Mouse (Mus musculus): ENCODE data around the gene Xrcc1.
"Not testable (repeated sequence)": the region's sequence is repeated elsewhere in the genome, so short reads cannot be mapped to it uniquely, and the experiment has no call there.

Gene Xrcc1

GRCm38 (mm10) chr7:24546068-24546614 lies at the start of gene Xrcc1, which contains the start of gene Pinlyp:
TSS of gene Xrcc1 (plus strand) at chr7:24546289.
TSS of gene Pinlyp (minus strand) at chr7:24546118.
- no peak for DNase-seq (ENCODE audit: extremely low spot score, low read depth, low spot score)

DNA sequence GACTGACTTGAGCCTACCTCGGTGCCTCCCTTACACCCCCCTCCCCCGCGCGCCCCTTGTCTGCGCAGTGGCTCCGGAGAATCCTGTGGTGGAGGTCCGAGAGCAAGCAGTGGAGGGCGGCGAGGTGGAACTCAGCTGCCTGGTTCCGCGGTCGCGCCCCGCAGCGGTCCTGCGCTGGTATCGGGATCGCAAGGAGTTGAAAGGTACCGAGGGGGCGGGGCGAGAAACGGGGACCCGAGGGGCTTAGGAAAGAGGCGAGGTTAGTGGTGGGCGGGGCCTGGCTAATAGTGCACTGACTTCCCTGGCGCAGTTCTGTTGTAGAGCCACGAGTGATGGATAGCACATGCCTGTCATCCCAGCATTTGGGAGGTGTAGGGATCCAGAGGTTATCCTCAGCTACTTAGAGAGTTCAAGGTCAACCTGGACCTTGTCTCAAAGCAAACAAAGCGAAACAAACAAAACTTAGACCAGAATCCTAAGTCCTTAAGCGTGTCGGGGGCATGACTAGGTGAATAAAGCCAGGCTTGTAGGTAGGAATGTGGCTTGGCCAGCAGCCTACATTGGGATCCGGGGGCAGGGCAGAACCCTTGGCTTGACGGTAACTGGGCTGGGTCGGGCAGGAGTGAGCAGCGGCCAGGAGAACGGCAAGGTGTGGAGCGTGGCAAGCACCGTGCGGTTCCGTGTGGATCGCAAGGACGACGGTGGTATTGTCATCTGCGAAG lies 46.1 kb upstream of the Xrcc1 start:
- DNase-seq (ENCODE audit: extremely low spot score, low read depth, low spot score): no peak

DNA sequence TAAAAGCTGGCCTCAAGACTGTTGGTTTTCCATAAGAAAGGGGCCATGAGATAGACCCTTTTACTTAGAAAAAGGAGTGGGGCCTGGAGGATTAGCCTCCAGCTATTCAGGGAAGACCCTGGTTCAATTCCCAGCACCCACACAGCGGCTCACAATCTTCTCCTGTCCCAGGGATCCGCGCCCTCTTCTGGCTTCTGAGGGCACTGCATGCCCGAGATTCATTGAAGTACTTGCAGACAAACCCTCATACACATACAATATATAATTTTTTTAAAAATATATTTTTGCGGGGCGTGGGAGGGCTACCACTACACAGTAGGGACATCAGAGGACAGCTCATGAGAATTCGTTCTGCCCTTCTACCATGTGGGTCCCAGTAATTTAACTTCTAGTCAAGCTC lies 45.2 kb upstream of the Xrcc1 start:
- no peak for DNase-seq (ENCODE audit: extremely low spot score, low read depth, low spot score)

DNA sequence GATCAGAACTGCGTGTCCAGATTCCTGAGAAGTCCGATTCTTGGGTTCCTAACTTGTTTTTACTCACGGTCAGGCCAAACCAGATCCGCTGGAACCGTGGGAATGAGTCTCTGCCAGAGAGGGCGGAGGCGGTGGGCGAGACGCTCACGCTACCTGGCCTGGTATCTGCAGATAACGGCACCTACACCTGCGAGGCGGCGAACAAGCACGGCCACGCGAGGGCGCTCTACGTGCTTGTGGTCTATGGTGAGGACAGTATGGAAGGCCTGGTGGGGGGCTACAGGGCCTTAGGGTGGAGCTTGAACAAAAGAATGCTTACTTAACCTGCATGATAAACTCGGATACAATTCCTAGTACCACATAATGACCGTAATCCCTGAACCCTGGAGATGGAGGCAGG lies 44.6 kb upstream of the Xrcc1 start:
- no peak for DNase-seq (ENCODE audit: extremely low spot score, low read depth, low spot score)

DNA sequence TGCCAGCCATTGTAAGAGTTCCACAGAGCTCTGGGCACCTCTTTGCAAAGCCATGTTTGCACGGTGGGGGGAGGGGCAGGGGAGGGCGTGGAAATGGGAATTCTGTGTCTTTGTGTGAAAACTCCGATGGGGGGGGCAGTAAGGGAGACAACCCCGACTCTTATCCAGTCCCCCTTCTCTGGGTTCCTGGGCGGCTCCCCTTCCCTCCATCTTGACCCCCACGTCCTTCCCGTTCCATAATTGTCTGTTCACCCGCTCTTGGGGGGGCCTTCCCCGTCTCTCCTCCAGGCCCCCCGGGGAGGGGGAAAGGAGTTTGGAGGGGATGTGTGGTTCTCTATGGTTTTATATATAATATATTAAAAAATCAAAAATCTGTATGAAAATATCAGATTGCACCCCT lies 42.1 kb upstream of the Xrcc1 start:
- DNase-seq (ENCODE audit: extremely low spot score, low read depth, low spot score): no peak

GRCm38 (mm10) chr7:24504868-24505267 lies 41.2 kb upstream of the Xrcc1 start:
- DNase-seq (ENCODE audit: extremely low spot score, low read depth, low spot score): no peak

- no peak for DNase-seq (ENCODE audit: extremely low spot score, low read depth, low spot score)
Measured at GRCm38 (mm10) chr7:24505447-24506064, 40.5 kb upstream of the Xrcc1 start.

GRCm38 (mm10) chr7:24506065-24506459 lies 40.0 kb upstream of the Xrcc1 start:
- DNase-seq (ENCODE audit: extremely low spot score, low read depth, low spot score): no peak

DNA sequence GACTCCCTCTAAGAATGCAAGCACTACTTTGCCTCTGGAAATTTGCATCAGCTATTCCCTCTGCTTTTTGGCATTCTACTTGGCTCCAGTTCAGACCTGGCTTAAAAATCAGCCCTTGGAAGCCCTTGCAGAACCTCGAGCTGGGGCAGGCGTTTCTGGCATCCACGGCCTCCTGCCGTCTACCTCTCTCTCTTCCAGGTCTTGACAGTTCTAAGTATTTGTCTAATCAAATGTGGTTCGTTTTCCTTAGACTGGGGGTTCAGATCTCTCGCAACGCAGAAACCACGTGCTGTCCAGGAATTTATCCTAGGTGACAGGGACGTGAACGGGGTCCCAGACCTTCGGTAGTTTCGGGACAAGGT lies 39.6 kb upstream of the Xrcc1 start:
- no peak for DNase-seq (ENCODE audit: extremely low spot score, low read depth, low spot score)

DNA sequence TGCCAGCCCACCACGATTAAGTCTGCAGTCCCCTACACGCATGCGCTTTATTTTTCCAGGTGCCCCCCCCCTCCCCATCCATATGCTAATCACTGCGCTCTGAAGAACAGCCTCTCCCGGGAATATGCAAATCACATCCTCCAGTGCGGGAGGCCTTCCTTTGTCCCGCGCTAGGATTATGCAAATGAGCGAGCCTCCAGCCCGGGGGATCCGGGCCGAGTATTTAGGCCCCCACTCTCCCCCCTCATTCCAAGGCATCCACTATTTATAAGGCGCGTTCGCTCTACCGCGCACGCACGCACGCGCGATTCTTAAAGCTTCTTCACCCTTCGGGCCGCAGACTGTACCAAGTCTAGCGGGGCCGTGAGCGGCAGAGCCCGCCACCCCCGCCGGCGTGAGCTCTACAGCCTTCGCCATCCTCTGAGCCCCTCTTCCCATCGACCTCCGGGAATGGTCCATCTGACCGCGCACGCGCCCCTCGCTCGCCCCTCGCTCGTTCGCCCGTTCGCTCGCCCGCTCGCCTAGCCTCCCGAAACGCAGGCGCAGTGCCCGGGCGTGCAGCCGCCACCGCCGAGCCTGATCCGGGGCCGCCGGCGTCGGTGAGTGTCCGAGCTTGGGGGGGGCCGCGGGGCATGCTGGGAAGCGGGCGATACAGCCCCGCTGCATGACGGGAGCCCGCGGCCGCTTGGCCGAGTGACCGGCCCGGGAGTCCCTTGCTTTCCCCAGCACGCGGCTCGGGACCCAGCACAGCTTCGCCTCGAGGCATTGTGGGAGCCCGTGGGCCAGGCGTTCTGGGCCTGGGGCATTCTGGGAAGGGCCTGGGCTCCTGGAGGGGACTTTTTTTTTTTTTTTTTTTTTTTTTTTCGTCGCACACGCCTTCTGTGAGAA lies 39.0 kb upstream of the Xrcc1 start, which contains the start of gene Zfp428:
Zfp428 (plus strand) TSS at position 169 of the 888 bp plus-strand sequence.
- DNase-seq (ENCODE audit: extremely low spot score, low read depth, low spot score): peak; percentile 67

GRCm38 (mm10) chr7:24507726-24508114 lies 38.4 kb upstream of the Xrcc1 start:
- DNase-seq (ENCODE audit: extremely low spot score, low read depth, low spot score): no peak

DNA sequence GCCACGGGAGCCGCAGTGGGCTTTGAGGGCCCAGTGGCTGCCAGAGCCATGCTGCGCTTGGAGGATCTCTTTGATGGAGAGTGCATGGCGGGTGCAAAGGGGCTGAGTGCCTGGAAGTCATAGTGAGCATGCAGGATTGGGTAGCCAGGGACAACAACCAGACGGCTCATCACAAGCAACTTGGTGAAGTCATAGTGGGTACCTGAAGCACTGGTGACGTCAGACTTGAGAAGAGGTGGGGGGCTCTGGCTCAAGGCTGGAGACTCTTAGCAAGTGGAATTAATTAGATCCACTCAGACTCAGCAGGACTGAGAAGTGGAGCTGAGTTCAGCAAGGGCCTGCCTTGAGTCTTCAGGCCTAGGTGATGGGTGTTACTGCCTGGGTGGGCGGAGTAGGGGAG lies 33.7 kb upstream of the Xrcc1 start, which contains the start of gene AC161166.1:
AC161166.1 (minus strand) TSS at position 101 of the 400 bp plus-strand sequence.
- no peak for DNase-seq (ENCODE audit: extremely low spot score, low read depth, low spot score)

DNA sequence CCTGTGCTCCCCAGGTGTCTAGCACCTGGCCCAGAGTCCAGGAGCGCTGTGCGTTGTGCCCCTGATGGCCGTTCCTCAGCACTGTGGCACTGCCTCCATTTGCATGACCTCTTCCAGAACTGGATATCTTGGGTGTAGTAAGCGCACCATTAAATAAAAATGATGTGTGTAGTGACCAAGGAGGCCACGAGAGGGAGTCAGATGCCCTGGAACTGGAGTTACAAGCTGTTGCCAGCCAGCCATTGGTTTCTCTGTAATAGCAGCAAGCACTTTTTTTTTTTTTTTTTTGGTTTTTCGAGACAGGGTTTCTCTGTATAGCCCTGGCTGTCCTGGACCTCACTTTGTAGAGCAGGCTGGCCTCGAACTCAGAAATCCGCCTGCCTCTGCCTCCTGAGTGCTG lies 29.8 kb upstream of the Xrcc1 start:
- DNase-seq (ENCODE audit: extremely low spot score, low read depth, low spot score): not testable (repeated sequence)

GRCm38 (mm10) chr7:24517077-24517476 lies 29.0 kb upstream of the Xrcc1 start:
- no peak for DNase-seq (ENCODE audit: extremely low spot score, low read depth, low spot score)

GRCm38 (mm10) chr7:24517654-24518053 lies 28.4 kb upstream of the Xrcc1 start:
- DNase-seq (ENCODE audit: extremely low spot score, low read depth, low spot score): no peak

DNA sequence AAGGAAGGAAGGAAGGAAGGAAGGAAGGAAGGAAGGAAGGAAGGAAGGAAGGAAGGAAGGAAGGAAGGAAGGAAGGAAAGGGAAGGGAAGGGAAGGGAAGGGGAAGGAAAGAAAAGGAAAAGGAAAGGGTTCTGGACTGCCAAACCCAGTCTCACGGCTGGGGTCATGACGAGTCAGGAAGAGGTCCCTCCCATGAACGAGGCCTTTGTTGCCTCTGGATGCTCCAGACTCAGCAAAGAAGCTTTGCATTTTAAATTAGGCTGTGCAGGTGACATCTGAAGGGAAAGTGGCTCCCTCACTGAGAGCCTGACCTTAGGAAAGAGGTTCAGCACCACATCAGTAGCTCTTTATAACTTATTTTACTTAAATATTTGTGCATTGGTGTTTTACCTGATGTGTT lies 27.0 kb upstream of the Xrcc1 start:
- no peak for DNase-seq (ENCODE audit: extremely low spot score, low read depth, low spot score)

GRCm38 (mm10) chr7:24520054-24520453 lies 26.0 kb upstream of the Xrcc1 start:
- not testable (repeated sequence) for DNase-seq (ENCODE audit: extremely low spot score, low read depth, low spot score)

DNA sequence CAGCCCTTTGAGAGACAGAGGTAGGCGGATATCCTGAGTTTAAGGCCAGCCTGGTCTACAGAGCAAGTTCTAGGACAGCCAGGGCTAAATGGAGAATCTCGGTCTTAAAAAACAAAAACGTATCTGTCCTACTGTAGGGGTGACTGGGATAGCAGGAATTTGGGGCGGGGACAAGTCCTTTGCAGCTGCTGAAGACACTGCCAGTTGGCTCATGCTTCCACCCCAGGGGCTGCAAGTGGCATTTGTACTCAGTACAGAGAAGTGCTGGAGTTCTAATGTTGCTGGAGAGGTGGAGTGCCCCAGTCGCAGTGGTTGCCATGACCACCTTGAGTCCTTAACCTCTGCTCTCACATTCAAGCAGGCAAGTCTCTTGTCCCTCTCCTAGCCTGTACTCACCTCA lies 23.3 kb upstream of the Xrcc1 start:
- DNase-seq (ENCODE audit: extremely low spot score, low read depth, low spot score): no peak

DNA sequence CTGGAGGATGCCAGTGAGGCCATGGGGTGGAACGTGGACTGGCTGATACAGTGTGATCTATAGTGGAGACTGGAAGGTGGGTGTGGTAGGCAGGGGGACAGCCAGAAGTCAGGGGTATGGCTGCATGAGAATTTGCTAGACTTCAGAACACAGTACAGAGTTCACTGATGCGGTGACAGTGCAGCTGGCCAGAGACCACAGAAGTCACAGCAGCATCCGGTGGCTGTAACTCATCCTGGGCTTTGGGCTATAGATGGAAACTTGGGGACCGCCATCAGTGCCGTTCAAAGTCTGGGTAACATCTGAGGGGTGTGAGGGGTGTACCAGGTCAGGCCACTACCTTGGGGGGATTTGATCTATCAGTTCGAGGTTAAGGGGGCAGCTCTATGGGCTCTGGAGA lies 22.4 kb upstream of the Xrcc1 start:
- DNase-seq (ENCODE audit: extremely low spot score, low read depth, low spot score): no peak

- DNase-seq (ENCODE audit: extremely low spot score, low read depth, low spot score): no peak
Measured at GRCm38 (mm10) chr7:24524978-24525377, 21.1 kb upstream of the Xrcc1 start.

DNA sequence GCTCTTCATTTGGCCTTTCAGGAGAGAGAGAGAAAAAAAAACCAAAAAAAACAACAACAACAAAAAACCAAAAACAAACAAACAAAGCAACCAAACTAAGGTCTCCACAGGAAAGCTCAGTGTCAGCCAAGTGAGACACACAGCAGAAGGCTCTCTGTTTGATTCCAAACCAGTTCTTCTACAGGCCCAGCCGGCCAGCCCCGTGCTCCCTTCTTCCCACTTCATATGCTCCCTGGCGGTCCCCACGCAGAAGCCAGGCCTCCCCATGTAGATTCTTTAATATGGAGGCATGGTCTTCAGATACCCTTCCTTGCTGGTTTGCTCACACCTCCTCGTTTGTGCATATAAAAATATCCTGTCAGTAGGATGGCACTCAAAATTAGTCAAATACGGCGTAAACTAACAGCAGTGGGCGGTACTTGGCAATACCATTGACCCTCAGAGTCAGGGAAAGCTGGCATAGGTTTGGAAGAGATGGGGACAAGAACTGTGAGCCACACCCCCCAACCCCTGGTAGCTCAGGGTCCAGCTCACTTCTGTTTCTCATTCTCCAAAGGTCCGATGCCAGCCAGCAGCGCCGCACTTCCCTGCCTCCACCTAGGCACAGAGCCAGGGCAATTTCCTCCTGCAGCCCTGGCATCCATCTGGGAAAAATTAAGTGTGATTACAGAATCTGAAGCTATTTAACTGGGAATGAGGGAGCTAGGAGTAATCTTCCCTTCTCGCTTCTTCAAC lies 20.2 kb upstream of the Xrcc1 start:
- no peak for DNase-seq (ENCODE audit: extremely low spot score, low read depth, low spot score)

All from hindlimb bud, embryonic 11.5 days (tissue).